Mouse (Mus musculus) Patski (cell line): ENCODE results near the gene 4921511M17Rik. TPM values are rescaled to one million over a fixed set of nuclear protein-coding genes. Genes with fewer than 3 reads are reported as not detected.
"Not testable (repeated sequence)": the region's sequence is repeated elsewhere in the genome, so short reads cannot be mapped to it uniquely, and the experiment has no call there.

Experiments
- ATAC-seq: fragments of 100-300 bp; one replicate; pipeline ENCODE4 v1.8.0; 2021
- CTCF ChIA-PET: fragments of 350-600 bp; sonication (Branson Sonifier 250); formaldehyde crosslinking; loops from one replicate; lab custom pipeline; 2022; ENCODE audit warnings: inconsistent platforms; lab: Charles Lee
- POLR2A ChIA-PET: fragments of 350-600 bp; sonication (Branson Sonifier 250); formaldehyde crosslinking; loops from one replicate; lab custom pipeline; 2022; ENCODE audit warnings: antibody characterized with exemption, inconsistent platforms; lab: Charles Lee
- DNase-seq: peaks from one replicate; pipeline ENCODE4 v3.0.0-alpha.2; 2011; ENCODE audit warnings: low read depth, low spot score
- H3K27me3 ChIP-seq: fragments of 371-371 bp; one replicate; pipeline ENCODE4 v1.5.1; 2021
- CTCF ChIP-seq: fragments of 100-300 bp; IDR thresholded peaks from one replicate; pipeline ENCODE4 v1.5.1; 2021
- in situ Hi-C: fragments of 300-500 bp; cut with MboI; formaldehyde crosslinking; loops from 3 replicates; pipeline ENCODE4 v1.11.1; 2018; ENCODE audit warnings: low pct_unique_long_range_greater_than_20kb, mixed read lengths
- polyA plus RNA-seq: library from polyadenylated mRNA; unstranded; gene quantifications from one replicate; pipeline ENCODE4 v1.2.3, GENCODE M21; 2021

4921511M17Rik gene
- not detected for polyA plus RNA-seq

DNA sequence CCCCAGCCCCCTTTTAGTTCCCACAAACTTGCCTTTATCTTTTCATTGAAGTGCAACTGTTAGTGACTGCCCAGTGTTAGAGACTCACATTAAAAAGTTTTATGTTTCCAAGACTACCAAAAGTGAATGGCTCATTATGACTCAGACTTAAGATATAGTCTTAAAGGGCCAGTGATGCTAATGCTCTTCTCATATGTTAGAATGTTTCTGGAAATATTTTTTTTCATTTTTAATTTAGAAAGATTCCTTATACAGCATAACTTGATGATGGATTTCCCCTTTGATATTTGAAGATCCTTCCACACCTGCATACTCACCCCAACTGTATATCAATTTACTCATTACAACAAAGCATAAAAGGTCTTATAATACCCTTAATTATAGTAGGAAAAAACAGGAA lies at the start of gene 4921511M17Rik:
Gene 4921511M17Rik (minus strand): TSS at position 101 of the 400 bp plus-strand sequence.
- POLR2A ChIA-PET, in situ Hi-C loops, CTCF ChIA-PET, DNase-seq, H3K27me3 ChIP-seq, ATAC-seq: not testable (repeated sequence)

DNA sequence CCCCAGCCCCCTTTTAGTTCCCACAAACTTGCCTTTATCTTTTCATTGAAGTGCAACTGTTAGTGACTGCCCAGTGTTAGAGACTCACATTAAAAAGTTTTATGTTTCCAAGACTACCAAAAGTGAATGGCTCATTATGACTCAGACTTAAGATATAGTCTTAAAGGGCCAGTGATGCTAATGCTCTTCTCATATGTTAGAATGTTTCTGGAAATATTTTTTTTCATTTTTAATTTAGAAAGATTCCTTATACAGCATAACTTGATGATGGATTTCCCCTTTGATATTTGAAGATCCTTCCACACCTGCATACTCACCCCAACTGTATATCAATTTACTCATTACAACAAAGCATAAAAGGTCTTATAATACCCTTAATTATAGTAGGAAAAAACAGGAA lies 21.3 kb upstream of the 4921511M17Rik start, which contains the start of gene Gm10057:
Gene Gm10057 (minus strand): TSS at position 101 of the 400 bp plus-strand sequence.
- CTCF ChIA-PET, H3K27me3 ChIP-seq, DNase-seq, POLR2A ChIA-PET, ATAC-seq, in situ Hi-C loops: not testable (repeated sequence)

DNA sequence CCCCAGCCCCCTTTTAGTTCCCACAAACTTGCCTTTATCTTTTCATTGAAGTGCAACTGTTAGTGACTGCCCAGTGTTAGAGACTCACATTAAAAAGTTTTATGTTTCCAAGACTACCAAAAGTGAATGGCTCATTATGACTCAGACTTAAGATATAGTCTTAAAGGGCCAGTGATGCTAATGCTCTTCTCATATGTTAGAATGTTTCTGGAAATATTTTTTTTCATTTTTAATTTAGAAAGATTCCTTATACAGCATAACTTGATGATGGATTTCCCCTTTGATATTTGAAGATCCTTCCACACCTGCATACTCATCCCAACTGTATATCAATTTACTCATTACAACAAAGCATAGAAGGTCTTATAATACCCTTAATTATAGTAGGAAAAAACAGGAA lies 21.1 kb downstream of the 4921511M17Rik start, which contains the start of gene Samt1:
Gene Samt1 (minus strand): TSS at position 101 of the 400 bp plus-strand sequence.
- DNase-seq, CTCF ChIA-PET, H3K27me3 ChIP-seq, in situ Hi-C loops, POLR2A ChIA-PET, ATAC-seq: not testable (repeated sequence)

DNA sequence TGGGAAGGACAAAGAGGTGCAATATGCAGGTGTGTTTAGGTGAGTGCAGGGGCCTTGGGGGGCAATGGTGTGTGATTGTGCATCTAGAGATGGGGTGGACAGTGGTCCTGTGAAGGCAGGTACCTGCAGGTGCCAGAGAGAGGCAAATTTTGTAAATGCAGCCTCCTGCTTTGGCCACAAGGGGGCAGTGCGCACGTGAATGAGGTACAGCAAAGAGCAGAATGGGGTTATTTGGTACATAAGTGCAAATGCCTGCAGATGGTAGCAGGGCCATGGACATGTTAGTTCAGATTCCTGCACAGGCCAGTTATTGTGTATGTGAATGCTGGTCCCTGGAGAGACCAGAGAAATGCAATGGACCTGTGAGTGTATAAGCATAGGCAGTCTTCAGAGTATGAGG lies 56.7 kb downstream of the 4921511M17Rik start:
- in situ Hi-C loops, ATAC-seq, POLR2A ChIA-PET: not testable (repeated sequence)

DNA sequence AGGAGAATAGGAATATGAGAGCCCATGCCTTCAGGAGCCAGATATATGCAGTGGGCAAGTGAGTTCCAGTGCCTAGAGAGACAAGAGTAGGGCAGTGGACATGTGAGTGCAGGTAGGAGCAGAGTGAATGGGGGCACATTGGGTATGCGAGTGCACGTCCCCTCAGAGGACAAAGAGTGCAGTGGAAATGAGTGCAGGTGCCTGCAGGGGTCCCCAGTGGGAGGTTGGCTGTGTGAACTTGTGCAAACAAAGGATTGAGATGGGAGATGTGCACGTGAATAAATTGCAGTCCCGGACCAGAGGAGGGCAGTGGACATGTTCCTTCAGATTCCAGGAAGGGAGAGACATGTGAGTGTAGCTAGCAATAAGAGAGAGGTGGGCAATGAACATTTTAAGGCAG lies 57.2 kb downstream of the 4921511M17Rik start:
- H3K27me3 ChIP-seq, POLR2A ChIA-PET, CTCF ChIA-PET, in situ Hi-C loops, DNase-seq, ATAC-seq: not testable (repeated sequence)

More for the DNA sequence above, 56.7 kb downstream of the 4921511M17Rik start:
- CTCF ChIA-PET, DNase-seq, H3K27me3 ChIP-seq: not testable (repeated sequence)

DNA sequence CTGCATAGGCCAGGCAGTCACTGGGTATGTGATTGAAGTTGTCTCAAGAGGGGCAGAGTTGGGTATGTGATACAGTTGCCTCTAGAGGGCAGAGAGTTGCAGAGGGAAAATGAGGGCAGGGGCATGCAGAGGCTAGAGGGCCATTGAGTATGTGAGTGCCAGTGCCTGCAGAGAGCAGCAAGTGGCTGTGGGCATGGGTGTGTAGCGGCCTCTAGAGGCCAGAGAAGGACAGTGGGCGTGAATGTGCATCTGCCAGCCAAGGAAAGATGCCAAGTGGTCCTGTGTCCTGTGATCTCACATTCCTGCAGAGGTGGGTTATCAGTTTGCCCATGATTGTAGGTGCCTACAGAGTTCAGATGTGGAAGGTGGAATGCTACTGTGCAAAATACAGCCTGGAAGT lies 59.2 kb downstream of the 4921511M17Rik start:
- no peaks in the 10 kb centered on the region for H3K27me3 ChIP-seq
- ATAC-seq = no peak
- POLR2A ChIA-PET = no interaction called here
- CTCF ChIA-PET = no interaction called here
- in situ Hi-C loops = no loop called here
- peak; percentile 11 for TF ChIP-seq CTCF
- no peak for DNase-seq

Other genes starting within 250 kb of the 4921511M17Rik start
- gene Spin2c, start 201.6 kb downstream of the 4921511M17Rik start, polyA plus RNA-seq = 0.22 TPM
- not detected for gene Samt1, start 21.2 kb downstream of the 4921511M17Rik start, polyA plus RNA-seq
- gene Gm10057, start 21.2 kb upstream of the 4921511M17Rik start, polyA plus RNA-seq = not detected
- gene Gm15140, start 86.9 kb upstream of the 4921511M17Rik start, polyA plus RNA-seq = not detected